Mouse (Mus musculus) limb, embryonic 15.5 days (tissue): Measurements from ENCODE around the gene Rph3al. TPM values are rescaled to one million over a fixed set of nuclear protein-coding genes. Genes with fewer than 3 reads are reported as not detected.

ENCODE experiments used
- ATAC-seq: fragments of 200-750 bp; cut with Nextera tagmentation; 2 replicates; pipeline ENCODE4 v1.8.0; 2017; ENCODE audit warnings: low read depth, moderate TSS enrichment; ENCODE audit not compliant: insufficient number of reproducible peaks, low FRiP score, low TSS enrichment
- H3K27ac ChIP-seq: fragments of 300-500 bp; sonication (generic); 2 replicates; pipeline ENCODE4 v1.5.1; 2015; ENCODE audit warnings: moderate library complexity, mild to moderate bottlenecking, inconsistent platforms
- H3K27me3 ChIP-seq: fragments of 300-500 bp; sonication (generic); 2 replicates; pipeline ENCODE4 v1.6.1; 2015; ENCODE audit warnings: inconsistent platforms
- H3K36me3 ChIP-seq: fragments of 300-500 bp; sonication (generic); 2 replicates; pipeline ENCODE4 v1.6.1; 2015; ENCODE audit warnings: inconsistent platforms
- H3K4me1 ChIP-seq: fragments of 300-500 bp; sonication (generic); 2 replicates; pipeline ENCODE4 v1.6.1; 2015; ENCODE audit warnings: inconsistent platforms
- H3K4me2 ChIP-seq: fragments of 300-500 bp; sonication (generic); 2 replicates; pipeline ENCODE4 v1.6.1; 2015; ENCODE audit warnings: mild to moderate bottlenecking, inconsistent platforms
- H3K4me3 ChIP-seq: fragments of 300-500 bp; sonication (generic); 2 replicates; pipeline ENCODE4 v1.5.1; 2015; ENCODE audit warnings: mild to moderate bottlenecking, inconsistent platforms
- H3K9ac ChIP-seq: fragments of 300-500 bp; sonication (generic); 2 replicates; pipeline ENCODE4 v1.6.1; 2015; ENCODE audit warnings: inconsistent platforms
- H3K9me3 ChIP-seq: fragments of 300-500 bp; sonication (generic); 2 replicates; pipeline ENCODE4 v1.6.1; 2016; ENCODE audit warnings: inconsistent platforms
- WGBS: fragments of 180-500 bp; shearing (Covaris S2); methylation state at CpG from one replicate; pipeline ENCODE4 v1.1.7; 2015; 5-methylcytosine and 5-hydroxymethylcytosine counted together
- polyA plus RNA-seq: library from polyadenylated mRNA; unstranded; fragments of >200 nt; fragmentation: Nextera tagmentation; extraction: Ambion mirVana; gene quantifications from 2 replicates; pipeline ENCODE4 v1.2.1, GENCODE M21; 2015

The Rph3al gene
- polyA plus RNA-seq, 1 experiment from 2014 or later, result 1.9 TPM

DNA sequence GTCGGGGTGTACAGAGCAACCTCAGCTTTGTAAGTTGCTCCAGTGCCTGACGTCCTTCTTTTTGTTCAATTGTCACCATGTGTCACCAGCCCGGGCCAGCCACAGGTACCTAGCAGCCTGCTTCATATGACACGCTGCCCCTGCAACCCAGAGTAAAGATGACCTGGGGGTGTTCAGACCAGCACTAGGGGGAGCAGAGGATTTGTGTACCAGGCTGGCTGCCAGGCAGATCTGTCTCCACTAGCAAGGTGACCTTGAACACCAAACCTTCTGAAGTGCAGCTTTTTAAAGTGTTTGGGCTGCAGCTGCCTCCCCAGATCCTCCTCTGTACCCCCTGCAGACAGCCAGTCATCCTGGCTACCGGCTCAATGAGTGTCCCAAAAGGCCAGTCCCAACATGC lies 9.0 kb upstream of the Rph3al start:
- no peak overlapping the region for H3K27ac ChIP-seq
- no peak for ATAC-seq

DNA sequence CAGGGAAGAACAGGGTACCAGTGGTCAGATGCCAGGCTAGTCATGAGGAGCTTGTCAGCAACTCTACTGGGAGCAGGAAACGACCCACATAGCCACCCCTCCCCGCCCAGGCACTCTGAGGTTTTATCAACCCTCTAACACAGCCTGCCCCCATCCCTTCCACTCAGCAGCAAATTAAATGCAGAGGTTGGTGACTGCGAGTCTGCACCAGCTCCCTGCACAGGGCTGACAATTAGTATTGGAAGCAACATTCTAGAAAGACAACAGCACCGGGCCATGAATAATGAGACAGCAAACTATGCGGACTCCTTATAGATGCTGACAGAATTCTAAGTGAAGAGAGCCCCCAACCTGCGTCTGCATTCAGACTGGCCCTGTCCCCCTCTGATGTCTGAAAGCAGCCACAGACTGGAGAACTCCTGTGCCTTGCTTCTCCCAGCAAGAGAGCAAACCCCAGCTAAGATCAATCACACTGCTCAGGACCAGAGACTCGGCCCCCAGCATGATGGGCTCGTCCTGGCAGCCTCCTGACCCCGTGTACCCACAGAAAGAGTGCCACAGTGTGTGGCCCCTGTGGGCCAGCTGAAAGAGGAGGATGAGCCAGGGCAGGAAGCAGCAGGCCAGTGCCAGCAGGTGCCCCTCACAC lies 7.7 kb upstream of the Rph3al start:
- ATAC-seq, result no peak
- H3K9me3 ChIP-seq, result no peaks in the 10 kb centered on the region; the same call in 1 of the 2 replicates
- H3K4me2 ChIP-seq, result no peak overlapping the region
- peaks cover 7% of the 10 kb centered on the region for H3K4me1 ChIP-seq
- no peak overlapping the region for H3K9ac ChIP-seq
- no peaks in the 10 kb centered on the region for H3K36me3 ChIP-seq
- no peak overlapping the region for H3K27ac ChIP-seq
- 20% methylated on average over 9 of the region's 9 CpGs for WGBS
- H3K27me3 ChIP-seq, result no peaks in the 10 kb centered on the region
- no peak overlapping the region for H3K4me3 ChIP-seq

More for the DNA sequence above, 9.0 kb upstream of the Rph3al start:
- Histone ChIP-seq H3K36me3 (no peaks in the 10 kb centered on the region), H3K4me3 (no peak overlapping the region), H3K27me3 (no peaks in the 10 kb centered on the region), H3K9ac (no peak overlapping the region), H3K4me2 (no peak overlapping the region), H3K4me1 (peaks cover 7% of the 10 kb centered on the region), H3K9me3 (no peaks in the 10 kb centered on the region; the same call in 1 of the 2 replicates)
- 19% methylated on average over 5 of the region's 5 CpGs for WGBS

DNA sequence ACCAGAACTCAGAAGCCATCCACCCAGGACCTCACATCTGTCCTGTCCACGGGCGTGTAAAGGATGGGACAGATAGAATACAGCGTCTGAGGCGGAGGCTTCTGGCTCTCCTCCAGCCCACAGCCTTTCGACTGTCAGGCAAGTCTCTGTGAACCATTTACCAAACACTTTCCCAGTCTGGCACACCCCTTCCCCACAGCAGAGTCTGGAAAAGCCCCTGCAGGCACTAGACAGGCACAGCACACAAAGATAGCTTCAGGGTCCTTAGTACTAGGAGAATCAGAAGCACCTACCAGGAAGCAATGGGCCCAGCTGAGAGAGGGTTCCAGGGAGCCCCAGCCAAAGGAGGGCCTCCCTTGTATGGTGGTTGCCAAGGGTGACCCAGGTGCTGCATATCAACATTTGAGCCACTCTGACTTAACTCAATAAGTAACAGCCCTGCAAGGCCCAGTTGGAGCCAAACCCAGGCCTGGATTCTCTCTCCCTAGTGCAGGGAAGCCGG lies 808 bp downstream of the Rph3al start:
- Histone ChIP-seq H3K27ac (peak overlapping the region; percentile 55), H3K4me3 (no peak overlapping the region), H3K4me1 (peaks cover 34% of the 10 kb centered on the region), H3K4me2 (no peak overlapping the region), H3K9me3 (no peaks in the 10 kb centered on the region), H3K36me3 (no peaks in the 10 kb centered on the region), H3K9ac (no peak overlapping the region), H3K27me3 (no peaks in the 10 kb centered on the region)
- WGBS, result 23% methylated on average over 6 of the region's 6 CpGs
- peak; percentile 65; the same call in 1 of the 2 replicates for ATAC-seq

DNA sequence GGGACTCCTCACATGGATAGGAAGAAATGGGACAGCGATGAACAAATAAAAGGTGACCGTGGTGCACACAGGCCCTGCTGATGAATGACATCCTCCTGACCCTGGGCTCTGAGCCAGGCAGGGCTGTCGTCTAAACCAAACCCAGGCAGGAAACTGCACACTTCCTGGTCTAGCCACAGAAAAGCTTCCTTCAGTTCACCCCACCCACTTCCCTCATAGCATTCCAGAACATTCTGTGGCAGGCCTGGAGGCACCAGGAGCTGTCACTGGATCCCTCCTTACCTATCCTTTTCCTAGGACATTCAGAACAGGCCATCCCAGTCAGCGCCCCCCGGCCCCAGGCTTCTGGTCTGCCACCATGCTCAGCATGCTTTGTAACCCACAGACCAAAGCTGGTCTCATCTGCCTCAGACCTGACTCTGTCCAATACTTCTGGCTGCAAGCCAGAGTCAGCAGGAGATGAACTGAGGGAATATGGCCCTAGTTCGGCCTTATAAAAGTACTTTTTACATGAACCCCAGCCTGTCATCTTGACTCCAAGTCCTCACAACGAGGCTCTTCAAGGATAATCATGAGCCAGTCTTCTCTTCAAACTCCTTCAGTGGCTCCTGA lies 2.3 kb downstream of the Rph3al start:
- 48% methylated on average over 7 of the region's 7 CpGs for WGBS

DNA sequence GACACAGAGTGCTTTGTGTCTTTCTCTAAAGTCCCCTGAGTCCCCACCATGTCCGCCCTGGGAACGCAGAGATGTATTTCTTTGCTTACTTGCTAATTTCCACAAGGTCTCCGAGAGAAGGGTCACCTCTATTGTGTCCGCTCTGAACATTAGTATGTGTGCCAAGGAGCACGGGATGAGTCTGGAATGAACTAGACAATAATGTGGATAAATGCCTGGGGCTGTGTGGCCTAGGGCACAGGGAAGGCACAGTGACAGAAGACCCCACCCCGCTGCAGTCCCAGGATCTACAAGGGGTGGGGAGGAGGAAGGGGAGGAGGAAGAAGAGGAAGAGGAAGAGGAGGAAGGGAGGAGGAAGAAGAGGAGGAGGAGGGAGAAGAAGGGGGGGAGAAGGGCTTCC lies 3.8 kb downstream of the Rph3al start:
- Histone ChIP-seq H3K9ac (no peak overlapping the region), H3K27me3 (no peaks in the 10 kb centered on the region), H3K4me2 (no peak overlapping the region), H3K4me3 (no peak overlapping the region), H3K9me3 (no peaks in the 10 kb centered on the region), H3K36me3 (no peaks in the 10 kb centered on the region), H3K4me1 (peaks cover 39% of the 10 kb centered on the region), H3K27ac (no peak overlapping the region)
- no peak for ATAC-seq
- WGBS, result 87% methylated on average over 6 of the region's 6 CpGs

More for the DNA sequence above, 2.3 kb downstream of the Rph3al start:
- H3K27me3 ChIP-seq, result no peaks in the 10 kb centered on the region
- H3K9me3 ChIP-seq, result no peaks in the 10 kb centered on the region
- peaks cover 38% of the 10 kb centered on the region for H3K4me1 ChIP-seq
- H3K36me3 ChIP-seq, result no peaks in the 10 kb centered on the region
- H3K9ac ChIP-seq, result no peak overlapping the region
- peak overlapping the region; percentile 60 for H3K27ac ChIP-seq
- H3K4me3 ChIP-seq, result no peak overlapping the region
- peak; percentile 27; the same call in 1 of the 2 replicates for ATAC-seq
- H3K4me2 ChIP-seq, result no peak overlapping the region

DNA sequence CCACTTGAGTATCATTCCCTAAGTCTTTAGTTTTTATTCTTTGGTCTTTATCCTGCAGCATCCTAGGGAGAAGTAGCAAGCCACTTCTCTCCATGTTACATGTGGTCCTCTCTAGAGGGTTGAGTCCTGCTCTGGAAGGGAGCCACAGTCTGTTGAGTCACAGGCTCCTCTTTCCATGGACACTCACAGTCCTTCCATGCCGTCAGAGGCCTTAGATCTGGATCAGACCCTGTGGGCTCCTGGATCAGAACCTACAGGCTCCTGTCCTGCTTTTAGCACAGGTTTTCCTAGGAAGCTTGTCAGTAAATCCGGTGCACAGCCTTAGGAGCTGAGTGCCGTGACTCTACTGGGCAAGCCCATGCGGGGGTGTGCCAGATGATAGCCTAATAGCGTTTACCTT lies 4.9 kb downstream of the Rph3al start:
- peaks cover 33% of the 10 kb centered on the region for H3K4me1 ChIP-seq

DNA sequence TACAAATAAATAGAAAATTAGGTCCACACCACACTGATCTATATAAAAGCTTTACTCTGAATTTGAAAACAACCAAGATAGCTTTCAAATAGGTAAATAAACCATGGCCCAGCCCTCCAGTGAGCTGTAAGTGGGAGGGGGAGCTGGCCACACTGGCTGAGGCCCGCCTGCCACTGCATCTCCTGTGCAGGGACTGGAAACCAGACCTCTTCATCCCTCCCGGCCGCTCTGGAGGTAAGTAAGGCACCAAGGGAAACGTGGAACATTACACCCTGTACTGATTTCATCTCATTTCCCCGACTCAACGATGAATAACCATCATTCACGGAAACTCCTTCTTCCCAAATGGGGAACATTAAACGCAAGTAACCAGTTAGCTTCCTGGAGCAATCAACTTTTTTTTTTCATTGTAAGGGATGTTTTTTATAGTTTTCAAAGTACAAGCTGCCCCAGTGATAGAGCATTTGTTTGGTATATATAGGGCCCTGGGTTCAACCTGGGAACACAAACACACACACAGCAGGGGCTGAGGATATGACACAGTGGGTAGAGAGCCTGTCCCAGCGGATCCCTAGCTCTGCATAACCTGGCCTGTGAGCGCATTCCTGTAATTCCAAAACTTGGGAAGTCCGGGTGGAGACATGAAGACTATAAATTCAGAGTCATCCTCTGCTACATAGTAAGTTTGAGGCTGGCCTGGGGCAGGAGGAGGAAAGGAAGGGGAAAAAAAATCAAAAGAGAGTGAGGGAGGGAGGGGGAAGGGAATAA lies 7.1 kb downstream of the Rph3al start:
- Histone ChIP-seq H3K4me3 (no peak overlapping the region), H3K36me3 (no peaks in the 10 kb centered on the region), H3K27ac (no peak overlapping the region), H3K9ac (no peak overlapping the region), H3K4me2 (no peak overlapping the region), H3K27me3 (no peaks in the 10 kb centered on the region), H3K4me1 (peaks cover 25% of the 10 kb centered on the region), H3K9me3 (no peaks in the 10 kb centered on the region)
- WGBS, result 19% methylated on average over 11 of the region's 11 CpGs
- ATAC-seq, result no peak

More for the DNA sequence above, 4.9 kb downstream of the Rph3al start:
- no peak overlapping the region for H3K27ac ChIP-seq
- H3K27me3 ChIP-seq, result no peaks in the 10 kb centered on the region
- no peak overlapping the region for H3K4me2 ChIP-seq
- H3K4me3 ChIP-seq, result no peak overlapping the region
- WGBS, result 70% methylated on average over 5 of the region's 5 CpGs
- no peak for ATAC-seq
- H3K36me3 ChIP-seq, result no peaks in the 10 kb centered on the region
- no peaks in the 10 kb centered on the region for H3K9me3 ChIP-seq
- H3K9ac ChIP-seq, result no peak overlapping the region

DNA sequence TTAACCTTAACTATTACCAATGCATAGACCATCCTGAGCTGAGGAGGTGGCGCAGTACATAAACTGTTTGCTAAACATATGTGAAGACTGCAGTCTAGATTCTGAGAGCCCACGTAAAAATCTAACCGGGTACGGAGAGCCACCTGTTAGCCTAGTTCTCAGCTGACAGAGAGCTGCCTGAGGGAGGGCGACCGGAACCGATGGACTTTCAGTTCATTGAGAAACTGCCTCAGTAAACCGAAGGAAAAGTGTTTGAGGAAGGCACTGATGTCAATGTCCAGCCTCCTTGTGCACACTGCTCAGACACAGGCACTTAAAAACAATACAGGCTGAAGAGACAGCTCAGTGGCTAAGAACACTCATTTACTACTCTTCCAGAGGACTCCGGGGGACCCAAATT lies 8.0 kb downstream of the Rph3al start:
- Histone ChIP-seq H3K4me2 (no peak overlapping the region), H3K4me1 (peaks cover 23% of the 10 kb centered on the region), H3K27ac (no peak overlapping the region), H3K36me3 (no peaks in the 10 kb centered on the region), H3K9me3 (no peaks in the 10 kb centered on the region), H3K9ac (no peak overlapping the region), H3K27me3 (no peaks in the 10 kb centered on the region), H3K4me3 (no peak overlapping the region)
- no peak for ATAC-seq
- WGBS, result 58% methylated on average over 9 of the region's 9 CpGs

DNA sequence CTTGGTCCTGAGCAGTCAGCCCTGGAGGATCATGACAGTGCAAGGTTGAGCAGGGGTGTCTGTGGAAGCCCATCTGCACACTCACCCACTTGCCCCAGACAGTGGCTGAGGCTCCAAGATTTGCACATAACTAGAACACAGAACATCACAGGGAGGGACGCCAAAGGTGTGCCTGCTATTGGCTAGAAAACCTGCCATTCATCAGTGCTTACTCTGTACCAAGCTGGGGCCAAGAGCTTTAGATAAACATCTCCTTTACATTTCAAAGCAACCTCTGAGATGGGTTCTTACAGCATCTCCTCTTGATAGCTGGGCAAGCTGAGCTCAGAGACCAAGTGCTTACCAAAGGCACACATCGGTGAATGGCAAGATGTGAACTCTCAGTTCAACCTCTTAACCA lies 10.3 kb downstream of the Rph3al start:
- Histone ChIP-seq H3K36me3 (no peaks in the 10 kb centered on the region), H3K4me3 (no peak overlapping the region), H3K9me3 (no peaks in the 10 kb centered on the region), H3K27ac (no peak overlapping the region), H3K9ac (no peak overlapping the region), H3K27me3 (no peaks in the 10 kb centered on the region), H3K4me2 (no peak overlapping the region), H3K4me1 (peaks cover 20% of the 10 kb centered on the region)
- WGBS, result 78% methylated on average over 2 of the region's 2 CpGs
- no peak for ATAC-seq

DNA sequence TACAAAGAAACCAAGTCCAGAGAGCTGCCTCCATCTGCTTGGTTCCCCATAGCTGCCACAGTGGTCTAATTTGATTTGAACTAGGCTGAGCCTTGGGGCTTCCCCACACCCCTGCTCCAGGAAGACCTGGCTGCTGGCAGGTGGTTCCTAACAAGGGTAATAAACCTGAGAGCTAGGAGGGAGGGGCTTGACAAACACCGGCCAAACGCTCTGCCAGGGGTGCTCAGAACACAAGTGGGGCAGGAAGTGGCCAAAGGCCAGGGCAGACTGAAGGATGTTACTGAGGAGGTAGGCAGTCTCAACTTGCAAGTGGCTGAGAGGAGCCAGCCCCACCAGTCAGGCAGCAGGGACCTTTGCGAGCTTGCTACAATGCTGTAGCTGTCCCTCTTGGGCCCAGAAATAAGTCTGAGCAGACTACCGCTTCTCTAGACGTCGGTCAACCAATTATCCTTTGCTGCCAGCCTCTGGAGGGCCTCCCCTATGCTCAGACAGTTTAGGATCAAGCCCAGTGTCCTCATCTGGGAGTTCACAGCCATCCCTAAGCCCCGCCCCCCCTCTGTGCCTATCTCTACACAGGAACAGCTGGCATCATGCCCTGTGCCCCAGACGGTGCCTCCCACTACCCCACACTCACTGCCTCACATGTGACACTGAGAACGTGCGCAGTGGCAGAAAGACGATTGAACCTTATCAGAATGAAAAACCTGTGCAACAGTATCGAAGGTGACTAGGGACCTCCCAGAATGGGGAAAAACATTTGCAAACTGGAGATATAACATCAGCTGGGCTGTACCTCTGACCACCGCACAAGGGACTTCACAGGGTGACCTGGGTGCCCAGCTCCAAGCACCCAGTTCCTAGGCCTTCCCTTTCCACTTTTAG lies 11.6 kb downstream of the Rph3al start:
- 51% methylated on average over 13 of the region's 13 CpGs for WGBS
- Histone ChIP-seq H3K27me3 (no peaks in the 10 kb centered on the region), H3K4me1 (peaks cover 20% of the 10 kb centered on the region), H3K27ac (no peak overlapping the region), H3K36me3 (no peaks in the 10 kb centered on the region), H3K9me3 (no peaks in the 10 kb centered on the region), H3K4me3 (no peak overlapping the region), H3K9ac (no peak overlapping the region), H3K4me2 (no peak overlapping the region)
- no peak for ATAC-seq

DNA sequence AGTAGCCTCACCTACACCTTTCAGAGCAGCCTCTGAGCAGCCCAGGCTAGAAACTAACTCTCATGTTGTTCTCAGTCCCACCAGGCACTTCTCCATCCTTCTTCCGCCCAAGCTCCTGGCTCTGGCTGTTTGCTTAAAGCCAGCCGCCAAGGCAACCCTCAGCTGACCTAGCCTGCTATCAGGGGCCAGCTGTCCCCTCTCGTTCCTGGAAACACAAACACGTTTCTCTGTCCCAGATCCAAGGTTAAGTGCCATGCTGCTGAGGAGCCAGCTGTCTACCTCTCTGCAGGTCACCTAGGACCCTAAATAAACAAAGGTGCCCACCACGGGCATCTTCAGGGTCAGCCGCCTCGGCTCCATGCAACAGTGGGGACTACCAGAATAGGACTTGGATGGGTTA lies 12.4 kb downstream of the Rph3al start:
- Histone ChIP-seq H3K36me3 (no peaks in the 10 kb centered on the region), H3K27ac (no peak overlapping the region), H3K27me3 (no peaks in the 10 kb centered on the region), H3K9me3 (no peaks in the 10 kb centered on the region), H3K4me1 (peaks cover 15% of the 10 kb centered on the region), H3K9ac (no peak overlapping the region), H3K4me2 (no peak overlapping the region), H3K4me3 (no peak overlapping the region)
- WGBS, result 50% methylated on average over 7 of the region's 7 CpGs
- ATAC-seq, result no peak
